Comparison of ENCODE assay signal across 20 mouse cellular contexts in genomic region chr6:125017682-125018081, GRCm38 (mm10). TPM values are rescaled to one million over a fixed set of nuclear protein-coding genes. Genes with fewer than 3 reads are reported as not detected.
A peak's percentile ranks its signal among the peaks of the same experiment; 100 is the strongest.
DNase-seq lines count a peak whose midpoint lies in the region; ATAC-seq lines count a peak whose summit lies in the region.
"Had no signal": no experiment of that assay in that cellular context is flagged by ENCODE, and none has a peak within 500 bp of the region (broad histone marks: within the 10 kb centered on the region; RNA-seq: fewer than 3 reads in every experiment).

No protein-coding gene starts in this region.

- peak; percentile 43; the same call in 1 of the 2 replicates for ATAC-seq in megakaryocyte, adult 5-6 weeks (ENCODE audit: poor library complexity, severe bottlenecking)
- ATAC-seq: activated CD4-positive, CD25-positive, alpha-beta regulatory T cell, adult 4 months; forebrain, embryonic 15.5 days; midbrain, embryonic 13.5 days had no signal

- peak; percentile 22 for DNase-seq in A20 (ENCODE audit: low read depth, low spot score)
- DNase-seq in ZHBTc4 (ENCODE audit: low read depth, low spot score): peak; percentile 59
- peak; percentile 79 for DNase-seq in liver
- no peak for DNase-seq in T-cell, adult 2 months (ENCODE audit: low spot score)
- DNase-seq in testis, postnatal 14 days (ENCODE audit: low spot score): no peak
- no peak for DNase-seq in right cerebral cortex, adult 2 months (ENCODE audit: low spot score in 2 of 2)
- DNase-seq: adrenal gland, postnatal 25 days; cerebellum, postnatal 36 days; heart, adult 11 months; layer of hippocampus, postnatal 36 days; lung, adult 2 months; lung, postnatal 4 days; thymus, postnatal 4 days had no signal

RNA-seq across cellular contexts. Expression of gene Zfp384, which starts 8.7 kb away (rescaled TPM):
- total RNA-seq in megakaryocyte, adult 5-6 weeks (2015): 67.0 and 70.0 TPM in 2 replicates
- 34.1 and 36.0 TPM in 2 replicates for total RNA-seq in megakaryocyte, adult 5-6 weeks (2017)

RNA-seq across cellular contexts. Expression of gene Pianp, which starts 21.2 kb away (rescaled TPM):
- total RNA-seq in megakaryocyte, adult 5-6 weeks (2015): not detected in 2 replicates
- not detected in 2 replicates for total RNA-seq in megakaryocyte, adult 5-6 weeks (2017)
- total RNA-seq: G1E; hematopoietic stem cell, adult 5-6 weeks had no signal

RNA-seq across cellular contexts. Expression of gene Ing4, which starts 21.9 kb away (rescaled TPM):
- 33.0 and 35.7 TPM in 2 replicates for total RNA-seq in megakaryocyte, adult 5-6 weeks (2015)
- 63.3 and 63.9 TPM in 2 replicates for total RNA-seq in megakaryocyte, adult 5-6 weeks (2017)

RNA-seq across cellular contexts. Expression of gene Acrbp, which starts 31.8 kb away (rescaled TPM):
- total RNA-seq in megakaryocyte, adult 5-6 weeks (2015): 9.0 and 14.2 TPM in 2 replicates
- total RNA-seq in megakaryocyte, adult 5-6 weeks (2017): 3.4 and 8.8 TPM in 2 replicates

RNA-seq across cellular contexts. Expression of gene Lpar5, which starts 50.0 kb away (rescaled TPM):
- total RNA-seq in megakaryocyte, adult 5-6 weeks (2015): 25.1 and 25.5 TPM in 2 replicates
- 27.6 and 30.0 TPM in 2 replicates for total RNA-seq in megakaryocyte, adult 5-6 weeks (2017)
- total RNA-seq: gastrocnemius, adult 18-20 months had no signal

Comparison
In these comparisons a context has a peak if more than half of its experiments do, and no peak if none do; other contexts are left out.
1. DNase-seq: peak in A20 (single experiment), ZHBTc4 (single experiment) and liver (single experiment); none in T-cell, adult 2 months (single experiment), testis, postnatal 14 days (single experiment) and right cerebral cortex, adult 2 months (0 of 2).